Mouse (Mus musculus) adrenal gland (tissue): ENCODE measurements around the gene Prss16.

Experiments
- intact Hi-C: fragments of 180-260 bp; cut with DNase I; formaldehyde crosslinking; loops from one replicate; pipeline ENCODE4 v1.15.1; 2025

Gene Prss16

GRCm38 (mm10) chr13:22013716-22014115 is 4.2 kb upstream of the Prss16 start:
- intact Hi-C loops, result no loop called here

GRCm38 (mm10) chr13:22008707-22009106 is 835 bp downstream of the Prss16 start:
- intact Hi-C loops, result no loop called here

GRCm38 (mm10) chr13:22007872-22008271 is 1.7 kb downstream of the Prss16 start:
- intact Hi-C loops, result no loop called here

GRCm38 (mm10) chr13:22007121-22007510 is 2.4 kb downstream of the Prss16 start:
- intact Hi-C loops, result no loop called here

- intact Hi-C loops, result no loop called here
Measured at GRCm38 (mm10) chr13:22006334-22007120, 3.0 kb downstream of the Prss16 start.

GRCm38 (mm10) chr13:22005605-22006333 is 3.8 kb downstream of the Prss16 start:
- intact Hi-C loops, result no loop called here

GRCm38 (mm10) chr13:22001823-22002222 is 7.7 kb downstream of the Prss16 start:
- intact Hi-C loops, result no loop called here

GRCm38 (mm10) chr13:22001346-22001745 is 8.2 kb downstream of the Prss16 start:
- intact Hi-C loops, result no loop called here

GRCm38 (mm10) chr13:21999147-21999546 is 10.4 kb downstream of the Prss16 start:
- intact Hi-C loops, result no loop called here

GRCm38 (mm10) chr13:21998412-21998811 is 11.1 kb downstream of the Prss16 start:
- intact Hi-C loops, result no loop called here

- intact Hi-C loops, result no loop called here
Measured at GRCm38 (mm10) chr13:21997821-21998220, 11.7 kb downstream of the Prss16 start.

GRCm38 (mm10) chr13:21997201-21997820 is 12.2 kb downstream of the Prss16 start:
- intact Hi-C loops, result no loop called here

GRCm38 (mm10) chr13:21996840-21997185 is 12.7 kb downstream of the Prss16 start:
- intact Hi-C loops, result no loop called here

GRCm38 (mm10) chr13:21996101-21996839 is 13.3 kb downstream of the Prss16 start:
- intact Hi-C loops, result no loop called here

- intact Hi-C loops, result no loop called here
Measured at GRCm38 (mm10) chr13:21995331-21995914, 14.1 kb downstream of the Prss16 start.

- intact Hi-C loops, result no loop called here
Measured at GRCm38 (mm10) chr13:21994896-21995295, 14.6 kb downstream of the Prss16 start.

- intact Hi-C loops, result no loop called here
Measured at GRCm38 (mm10) chr13:21993957-21994738, 15.4 kb downstream of the Prss16 start.

- intact Hi-C loops, result no loop called here
Measured at GRCm38 (mm10) chr13:21992550-21992949, 17.0 kb downstream of the Prss16 start.

- intact Hi-C loops, result no loop called here
Measured at GRCm38 (mm10) chr13:21984486-21984885, 25.1 kb downstream of the Prss16 start.

GRCm38 (mm10) chr13:21981803-21982193 is 27.7 kb downstream of the Prss16 start:
- intact Hi-C loops, result no loop called here
